Mouse (Mus musculus) liver, embryonic 16.5 days (tissue): Measurements from ENCODE around the gene Ephb2. TPM values are rescaled to one million over a fixed set of nuclear protein-coding genes. Genes with fewer than 3 reads are reported as not detected.

Experiments
- ATAC-seq: fragments of 200-750 bp; cut with Nextera tagmentation; 2 replicates; pipeline ENCODE4 v1.8.0; 2017; ENCODE audit warnings: low read depth, mild to moderate bottlenecking, moderate number of reproducible peaks, moderate library complexity
- H3K27ac ChIP-seq: fragments of 300-500 bp; sonication (generic); 2 replicates; pipeline ENCODE4 v1.5.1; 2014; ENCODE audit warnings: mild to moderate bottlenecking, low read length
- H3K27me3 ChIP-seq: fragments of 300-500 bp; sonication (generic); 2 replicates; pipeline ENCODE4 v1.6.1; 2014; ENCODE audit warnings: low read depth, low read length, mixed read lengths; ENCODE audit not compliant: control insufficient read depth, insufficient read depth
- H3K36me3 ChIP-seq: fragments of 300-500 bp; sonication (generic); 2 replicates; pipeline ENCODE4 v1.6.1; 2014; ENCODE audit warnings: mild to moderate bottlenecking; ENCODE audit not compliant: control insufficient read depth, insufficient read depth
- H3K4me1 ChIP-seq: fragments of 300-500 bp; sonication (generic); 2 replicates; pipeline ENCODE4 v1.6.1; 2014; ENCODE audit warnings: low read depth, low read length, mixed read lengths; ENCODE audit not compliant: control insufficient read depth
- H3K4me2 ChIP-seq: fragments of 300-500 bp; sonication (generic); 2 replicates; pipeline ENCODE4 v1.6.1; 2014; ENCODE audit warnings: low read depth, low read length, mixed read lengths
- H3K4me3 ChIP-seq: fragments of 300-500 bp; sonication (generic); 2 replicates; pipeline ENCODE4 v1.5.1; 2014; ENCODE audit warnings: low read depth, mild to moderate bottlenecking, low read length
- H3K9ac ChIP-seq: fragments of 300-500 bp; sonication (generic); 2 replicates; pipeline ENCODE4 v1.6.1; 2014; ENCODE audit warnings: low read depth, low read length
- H3K9me3 ChIP-seq: fragments of 300-500 bp; sonication (generic); replicated peaks from 2 replicates; pipeline ENCODE4 v1.6.1; 2016; ENCODE audit warnings: low read length; ENCODE audit not compliant: control insufficient read depth
- WGBS: fragments of 180-500 bp; shearing (Covaris S2); extraction: QIAGEN DNeasy Blood & Tissue Kit; methylation state at CpG from one replicate; pipeline ENCODE4 v1.1.7; 2014; ENCODE audit not compliant: insufficient replicate concordance; 5-methylcytosine and 5-hydroxymethylcytosine counted together
- polyA plus RNA-seq: library from polyadenylated mRNA; unstranded; fragments of >200 nt; fragmentation: Nextera tagmentation; extraction: Ambion mirVana; gene quantifications from 2 replicates; pipeline ENCODE4 v1.2.1, GENCODE M21; 2015

Gene Ephb2
- polyA plus RNA-seq, 1 experiment from 2014 or later, result 0.18 TPM

- H3K27ac ChIP-seq, result no peak overlapping the region
These were observed 145.8 kb downstream of the Ephb2 start for GRCm38 (mm10) chr4:136690034-136690433.

GRCm38 (mm10) chr4:136688113-136688512 is 147.7 kb downstream of the Ephb2 start:
- Histone ChIP-seq H3K36me3 (no peaks in the 10 kb centered on the region), H3K27ac (no peak overlapping the region), H3K27me3 (no peaks in the 10 kb centered on the region), H3K4me3 (no peak overlapping the region), H3K4me2 (no peak overlapping the region), H3K9ac (no peak overlapping the region), H3K4me1 (no peaks in the 10 kb centered on the region), H3K9me3 (no peaks in the 10 kb centered on the region)
- no peak for ATAC-seq
- WGBS, result 45% methylated on average over 4 of the region's 4 CpGs

More at GRCm38 (mm10) chr4:136690034-136690433, 145.8 kb downstream of the Ephb2 start:
- no peaks in the 10 kb centered on the region for H3K9me3 ChIP-seq
- H3K4me2 ChIP-seq, result no peak overlapping the region
- ATAC-seq, result no peak
- H3K9ac ChIP-seq, result no peak overlapping the region
- H3K4me1 ChIP-seq, result no peaks in the 10 kb centered on the region
- H3K4me3 ChIP-seq, result no peak overlapping the region
- H3K27me3 ChIP-seq, result no peaks in the 10 kb centered on the region
- H3K36me3 ChIP-seq, result no peaks in the 10 kb centered on the region
- WGBS, result 69% methylated on average over 12 of the region's 12 CpGs

GRCm38 (mm10) chr4:136685431-136685869 is 150.3 kb downstream of the Ephb2 start:
- Histone ChIP-seq H3K4me1 (no peaks in the 10 kb centered on the region), H3K9ac (no peak overlapping the region), H3K4me3 (no peak overlapping the region), H3K27me3 (no peaks in the 10 kb centered on the region), H3K9me3 (no peaks in the 10 kb centered on the region), H3K4me2 (no peak overlapping the region), H3K27ac (no peak overlapping the region), H3K36me3 (no peaks in the 10 kb centered on the region)
- ATAC-seq, result no peak
- 55% methylated on average over 10 of the region's 10 CpGs for WGBS

- Histone ChIP-seq H3K27ac (no peak overlapping the region), H3K9me3 (no peaks in the 10 kb centered on the region), H3K27me3 (no peaks in the 10 kb centered on the region), H3K4me3 (no peak overlapping the region), H3K9ac (no peak overlapping the region), H3K4me1 (no peaks in the 10 kb centered on the region), H3K36me3 (no peaks in the 10 kb centered on the region), H3K4me2 (no peak overlapping the region)
- WGBS, result 64% methylated on average over 6 of the region's 6 CpGs
- no peak for ATAC-seq
These were observed 151.3 kb downstream of the Ephb2 start for GRCm38 (mm10) chr4:136684485-136684884.

GRCm38 (mm10) chr4:136680641-136681040 is 155.1 kb downstream of the Ephb2 start:
- no peak for ATAC-seq
- H3K4me2 ChIP-seq, result no peak overlapping the region
- H3K9ac ChIP-seq, result no peak overlapping the region
- H3K36me3 ChIP-seq, result no peaks in the 10 kb centered on the region
- no peak overlapping the region for H3K4me3 ChIP-seq
- H3K27ac ChIP-seq, result no peak overlapping the region
- WGBS, result 79% methylated on average over 14 of the region's 14 CpGs
- H3K27me3 ChIP-seq, result no peaks in the 10 kb centered on the region
- H3K9me3 ChIP-seq, result no peaks in the 10 kb centered on the region
- H3K4me1 ChIP-seq, result no peaks in the 10 kb centered on the region

- Histone ChIP-seq H3K27me3 (no peaks in the 10 kb centered on the region), H3K4me1 (no peaks in the 10 kb centered on the region), H3K27ac (no peak overlapping the region), H3K9ac (no peak overlapping the region), H3K36me3 (no peaks in the 10 kb centered on the region), H3K4me3 (no peak overlapping the region), H3K9me3 (no peaks in the 10 kb centered on the region), H3K4me2 (no peak overlapping the region)
- 59% methylated on average over 8 of the region's 8 CpGs for WGBS
- no peak for ATAC-seq
These were observed 156.6 kb downstream of the Ephb2 start for GRCm38 (mm10) chr4:136679221-136679620.

- ATAC-seq, result no peak
- WGBS, result 1% methylated on average over 3 of the region's 3 CpGs
- Histone ChIP-seq H3K9ac (no peak overlapping the region), H3K4me1 (no peaks in the 10 kb centered on the region), H3K9me3 (no peaks in the 10 kb centered on the region), H3K27ac (no peak overlapping the region), H3K36me3 (no peaks in the 10 kb centered on the region), H3K27me3 (no peaks in the 10 kb centered on the region), H3K4me3 (no peak overlapping the region), H3K4me2 (no peak overlapping the region)
These were observed 157.3 kb downstream of the Ephb2 start for GRCm38 (mm10) chr4:136678480-136678879.

- H3K4me1 ChIP-seq, result no peaks in the 10 kb centered on the region
- H3K27me3 ChIP-seq, result no peaks in the 10 kb centered on the region
- ATAC-seq, result no peak
- H3K4me3 ChIP-seq, result no peak overlapping the region
- no peak overlapping the region for H3K4me2 ChIP-seq
- H3K36me3 ChIP-seq, result no peaks in the 10 kb centered on the region
- H3K9ac ChIP-seq, result no peak overlapping the region
- no peaks in the 10 kb centered on the region for H3K9me3 ChIP-seq
- 69% methylated on average over 9 of the region's 9 CpGs for WGBS
- H3K27ac ChIP-seq, result no peak overlapping the region
These were observed 160.3 kb downstream of the Ephb2 start for GRCm38 (mm10) chr4:136675439-136675838.

GRCm38 (mm10) chr4:136672335-136673090 is 163.3 kb downstream of the Ephb2 start:
- Histone ChIP-seq H3K4me3 (no peak overlapping the region), H3K9ac (no peak overlapping the region), H3K36me3 (no peaks in the 10 kb centered on the region), H3K27me3 (no peaks in the 10 kb centered on the region), H3K9me3 (no peaks in the 10 kb centered on the region), H3K4me2 (no peak overlapping the region), H3K27ac (no peak overlapping the region), H3K4me1 (no peaks in the 10 kb centered on the region)
- 72% methylated on average over 19 of the region's 19 CpGs for WGBS
- no peak for ATAC-seq
